Mouse (Mus musculus) forebrain, embryonic 12.5 days (tissue): Measurements from ENCODE around the gene Smim20. TPM values are rescaled to one million over a fixed set of nuclear protein-coding genes. Genes with fewer than 3 reads are reported as not detected.

Experiments
- ATAC-seq: fragments of 200-750 bp; cut with Nextera tagmentation; 2 replicates; pipeline ENCODE4 v1.8.0; 2017; ENCODE audit warnings: moderate TSS enrichment; ENCODE audit not compliant: low FRiP score
- H3K27ac ChIP-seq: fragments of 300-500 bp; sonication (generic); 2 replicates; pipeline ENCODE4 v1.5.1; 2016; ENCODE audit warnings: mild to moderate bottlenecking
- H3K27me3 ChIP-seq: fragments of 300-500 bp; sonication (generic); 2 replicates; pipeline ENCODE4 v1.6.1; 2016; ENCODE audit warnings: mild to moderate bottlenecking
- H3K36me3 ChIP-seq: fragments of 300-500 bp; sonication (generic); replicated peaks from 2 replicates; pipeline ENCODE4 v1.6.1; 2016; ENCODE audit warnings: mild to moderate bottlenecking
- H3K4me1 ChIP-seq: fragments of 300-500 bp; sonication (generic); 2 replicates; pipeline ENCODE4 v1.6.1; 2016
- H3K4me2 ChIP-seq: fragments of 300-500 bp; sonication (generic); 2 replicates; pipeline ENCODE4 v1.6.1; 2016; ENCODE audit warnings: mild to moderate bottlenecking, moderate library complexity
- H3K4me3 ChIP-seq: fragments of 300-500 bp; sonication (generic); replicated peaks from 2 replicates; pipeline ENCODE4 v1.5.1; 2016; ENCODE audit warnings: mild to moderate bottlenecking
- H3K9ac ChIP-seq: fragments of 300-500 bp; sonication (generic); 2 replicates; pipeline ENCODE4 v1.6.1; 2016; ENCODE audit warnings: mild to moderate bottlenecking
- H3K9me3 ChIP-seq: fragments of 300-500 bp; sonication (generic); 2 replicates; pipeline ENCODE4 v1.6.1; 2016
- WGBS: fragments of 180-500 bp; shearing (Covaris S2); methylation state at CpG from one replicate; pipeline ENCODE4 v1.1.7; 2016; 5-methylcytosine and 5-hydroxymethylcytosine counted together
- polyA plus RNA-seq: library from polyadenylated mRNA; unstranded; fragments of >200 nt; fragmentation: Nextera tagmentation; extraction: Ambion mirVana; gene quantifications from 2 replicates; pipeline ENCODE4 v1.2.1, GENCODE M21; 2016

The Smim20 gene
- polyA plus RNA-seq, 1 experiment from 2014 or later = 59.1 TPM

DNA sequence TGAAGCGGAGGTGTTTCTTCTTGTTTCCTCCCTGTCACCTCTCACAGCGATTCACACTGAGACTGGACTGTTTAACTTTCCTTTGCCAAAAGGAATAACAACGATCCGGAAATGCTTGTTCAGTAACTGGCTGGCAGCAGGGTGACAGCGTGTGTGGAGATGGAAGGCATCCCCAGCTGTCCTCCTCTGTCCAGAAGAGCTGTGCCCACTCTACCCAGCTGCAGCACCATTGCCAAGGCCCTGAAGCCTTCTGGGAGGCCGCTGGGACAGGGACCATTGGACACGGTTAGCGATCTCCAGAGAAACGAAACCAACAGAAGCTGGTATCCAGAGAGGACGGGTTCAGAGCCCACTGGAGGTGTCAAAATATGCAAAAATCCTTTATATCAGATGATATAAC is 22.9 kb upstream of the Smim20 start:
- Histone ChIP-seq H3K9ac (no peak overlapping the region), H3K36me3 (no peaks in the 10 kb centered on the region), H3K9me3 (no peaks in the 10 kb centered on the region), H3K4me2 (no peak overlapping the region), H3K4me3 (no peak overlapping the region), H3K27me3 (no peaks in the 10 kb centered on the region), H3K27ac (no peak overlapping the region), H3K4me1 (peaks cover 26% of the 10 kb centered on the region)
- 83% methylated on average over 10 of the region's 10 CpGs for WGBS
- no peak for ATAC-seq

DNA sequence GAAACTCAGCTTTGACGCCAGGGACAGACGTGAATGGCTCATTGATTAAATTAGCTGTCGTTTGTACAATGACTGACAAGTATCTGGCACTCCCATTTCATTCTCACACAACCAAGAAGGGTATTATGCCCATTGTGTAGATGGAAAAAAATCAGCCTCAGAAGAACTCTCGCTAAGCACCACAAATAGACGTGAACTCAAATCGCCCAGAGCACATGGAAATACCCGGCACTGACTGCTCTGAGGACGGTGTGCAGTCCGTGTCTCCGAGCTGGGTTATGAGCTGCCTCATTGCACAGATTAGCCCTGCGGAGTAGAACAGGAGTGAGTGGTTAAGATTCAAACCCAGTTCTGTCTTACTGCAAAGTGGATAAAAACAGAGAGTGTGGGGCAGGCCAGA is 18.4 kb upstream of the Smim20 start:
- 0 out of 2 replicates have a peak, but pooled peaks cover 9% of the 10 kb centered on the region for H3K27me3 ChIP-seq
- peak; percentile 49; the same call in 1 of the 2 replicates for ATAC-seq

DNA sequence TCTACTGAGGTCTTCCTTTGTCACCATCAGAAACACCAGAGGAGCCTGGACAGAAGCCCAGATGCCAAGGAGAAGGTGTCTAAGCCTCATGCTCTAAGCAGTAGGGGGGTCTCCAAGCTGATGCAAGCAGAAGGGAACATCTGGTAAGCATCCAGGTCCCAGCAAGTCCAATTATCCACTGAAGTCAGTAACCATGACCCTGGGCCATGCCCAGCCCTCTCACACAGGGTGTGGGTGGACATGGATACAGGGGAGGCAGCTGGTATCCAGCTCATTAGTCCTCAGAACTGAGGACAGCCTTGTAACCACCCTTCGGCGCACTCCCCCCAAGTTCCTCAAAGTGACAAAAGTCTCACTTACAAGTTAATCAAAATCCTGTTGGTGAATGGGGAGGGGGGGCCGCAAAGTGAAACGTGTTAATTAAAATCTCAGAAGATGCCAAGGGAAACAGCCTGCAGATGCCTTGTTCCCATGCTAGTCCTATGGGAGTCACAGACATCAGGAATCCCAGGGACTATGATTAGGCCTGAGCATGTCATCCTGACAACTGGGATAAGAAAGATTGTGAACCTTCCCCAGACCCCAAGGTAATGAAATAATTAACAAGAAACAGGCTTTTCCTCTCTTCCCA is 17.3 kb upstream of the Smim20 start:
- Histone ChIP-seq H3K27ac (peak overlapping the region; percentile 42; the same call in 1 of the 2 replicates), H3K4me1 (peaks cover 26% of the 10 kb centered on the region), H3K9ac (no peak overlapping the region), H3K9me3 (no peaks in the 10 kb centered on the region), H3K27me3 (peaks cover 13% of the 10 kb centered on the region; the same call in 1 of the 2 replicates), H3K36me3 (no peaks in the 10 kb centered on the region), H3K4me3 (no peak overlapping the region), H3K4me2 (no peak overlapping the region)
- peak; percentile 63; the same call in 1 of the 2 replicates for ATAC-seq
- 69% methylated on average over 4 of the region's 4 CpGs for WGBS

More for the DNA sequence above, 18.4 kb upstream of the Smim20 start:
- no peaks in the 10 kb centered on the region for H3K9me3 ChIP-seq
- H3K4me1 ChIP-seq = peaks cover 26% of the 10 kb centered on the region
- no peak overlapping the region for H3K9ac ChIP-seq
- no peak overlapping the region for H3K4me2 ChIP-seq
- H3K27ac ChIP-seq = 0 out of 2 replicates have a peak overlapping the region, but pooled peaks have one; percentile 36
- H3K4me3 ChIP-seq = no peak overlapping the region
- 16% methylated on average over 11 of the region's 11 CpGs for WGBS
- H3K36me3 ChIP-seq = no peaks in the 10 kb centered on the region

- no peak for ATAC-seq
- peaks cover 37% of the 10 kb centered on the region for H3K27me3 ChIP-seq
- WGBS = 95% methylated on average over 5 of the region's 5 CpGs
Observed at GRCm38 (mm10) chr5:53254154-53254553, 12.7 kb upstream of the Smim20 start.

DNA sequence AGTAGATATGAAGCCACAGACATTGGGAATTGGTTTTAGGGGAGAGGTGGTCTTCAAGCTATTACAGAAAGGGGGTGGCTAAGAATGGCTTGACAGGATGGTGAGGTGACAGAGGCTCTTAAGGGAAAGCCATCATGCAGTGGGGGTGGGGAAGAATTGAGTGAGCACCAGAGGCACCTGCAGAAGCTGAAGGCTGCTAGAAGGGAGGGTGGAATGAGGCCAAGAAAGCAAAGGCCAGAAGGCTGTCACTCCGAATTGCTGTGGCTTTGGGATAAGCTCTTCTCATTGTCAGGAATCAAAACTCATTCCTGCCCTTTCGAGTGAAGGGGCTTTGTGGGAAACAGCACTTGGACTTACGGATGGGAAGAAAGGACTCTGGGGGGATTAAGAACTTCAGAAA is 12.1 kb upstream of the Smim20 start:
- no peaks in the 10 kb centered on the region for H3K9me3 ChIP-seq
- no peak overlapping the region for H3K4me3 ChIP-seq
- H3K27me3 ChIP-seq = peaks cover 43% of the 10 kb centered on the region
- H3K36me3 ChIP-seq = no peaks in the 10 kb centered on the region
- no peak overlapping the region for H3K4me2 ChIP-seq
- WGBS = 17% methylated on average over 3 of the region's 3 CpGs
- ATAC-seq = no peak
- peaks cover 25% of the 10 kb centered on the region for H3K4me1 ChIP-seq
- H3K27ac ChIP-seq = no peak overlapping the region
- H3K9ac ChIP-seq = no peak overlapping the region

More at GRCm38 (mm10) chr5:53254154-53254553, 12.7 kb upstream of the Smim20 start:
- no peaks in the 10 kb centered on the region for H3K9me3 ChIP-seq
- peaks cover 31% of the 10 kb centered on the region for H3K4me1 ChIP-seq
- H3K9ac ChIP-seq = no peak overlapping the region
- no peaks in the 10 kb centered on the region for H3K36me3 ChIP-seq
- H3K27ac ChIP-seq = no peak overlapping the region
- H3K4me2 ChIP-seq = no peak overlapping the region
- no peak overlapping the region for H3K4me3 ChIP-seq

GRCm38 (mm10) chr5:53258038-53258786 is 8.7 kb upstream of the Smim20 start:
- Histone ChIP-seq H3K4me2 (peak overlapping the region; percentile 63), H3K9ac (peak overlapping the region; percentile 57), H3K4me1 (peaks cover 20% of the 10 kb centered on the region), H3K36me3 (no peaks in the 10 kb centered on the region), H3K27me3 (peaks cover 39% of the 10 kb centered on the region), H3K9me3 (no peaks in the 10 kb centered on the region), H3K4me3 (peak overlapping the region; percentile 34), H3K27ac (no peak overlapping the region)
- 2% methylated on average over 29 of the region's 29 CpGs for WGBS
- ATAC-seq = peak; percentile 74

DNA sequence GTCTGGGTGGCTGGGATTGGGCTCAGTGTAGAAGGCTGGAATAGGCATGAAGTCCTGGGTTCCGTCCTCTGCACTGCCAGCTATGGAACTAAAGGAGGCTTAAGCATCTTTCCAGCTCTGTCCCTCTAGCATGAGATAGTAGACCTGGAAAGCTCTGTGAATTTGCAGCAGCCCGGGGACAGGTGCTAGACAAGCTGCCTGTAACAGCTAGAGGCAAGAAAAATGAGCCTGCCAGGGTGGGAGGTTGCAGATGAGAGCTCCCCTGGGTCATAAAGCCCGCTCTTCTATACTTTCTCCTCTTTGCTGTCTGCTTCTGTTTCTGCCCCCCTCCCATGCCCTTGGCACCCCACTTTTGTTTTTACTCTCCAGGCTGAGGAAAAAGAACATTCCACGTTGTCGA is 7.0 kb upstream of the Smim20 start:
- H3K4me1 ChIP-seq = peaks cover 20% of the 10 kb centered on the region
- no peak overlapping the region for H3K4me3 ChIP-seq
- no peak overlapping the region for H3K9ac ChIP-seq
- no peaks in the 10 kb centered on the region for H3K9me3 ChIP-seq
- no peak overlapping the region for H3K27ac ChIP-seq
- no peak for ATAC-seq
- H3K27me3 ChIP-seq = peaks cover 36% of the 10 kb centered on the region
- H3K36me3 ChIP-seq = no peaks in the 10 kb centered on the region
- 65% methylated on average over 5 of the region's 5 CpGs for WGBS
- H3K4me2 ChIP-seq = no peak overlapping the region

DNA sequence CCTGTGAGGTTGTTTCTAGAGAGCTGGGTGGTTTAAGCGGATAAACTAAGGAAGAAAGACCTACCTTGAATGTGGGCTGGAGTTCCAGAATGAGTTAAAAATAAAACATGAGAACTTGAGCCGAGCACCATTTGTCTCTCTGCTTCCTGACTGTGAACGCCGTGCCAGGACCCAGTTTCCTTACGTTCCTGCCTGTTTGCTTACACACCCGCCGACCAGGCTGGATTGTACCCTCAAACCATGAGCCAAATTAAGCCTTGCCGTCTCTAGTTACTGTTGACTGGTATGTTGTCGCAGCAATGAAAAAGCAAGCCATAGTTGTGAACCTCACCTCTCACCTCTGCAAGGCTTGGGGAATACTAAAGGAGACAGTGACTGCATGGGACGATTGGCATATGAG is 4.9 kb upstream of the Smim20 start:
- ATAC-seq = no peak
- 93% methylated on average over 10 of the region's 10 CpGs for WGBS

DNA sequence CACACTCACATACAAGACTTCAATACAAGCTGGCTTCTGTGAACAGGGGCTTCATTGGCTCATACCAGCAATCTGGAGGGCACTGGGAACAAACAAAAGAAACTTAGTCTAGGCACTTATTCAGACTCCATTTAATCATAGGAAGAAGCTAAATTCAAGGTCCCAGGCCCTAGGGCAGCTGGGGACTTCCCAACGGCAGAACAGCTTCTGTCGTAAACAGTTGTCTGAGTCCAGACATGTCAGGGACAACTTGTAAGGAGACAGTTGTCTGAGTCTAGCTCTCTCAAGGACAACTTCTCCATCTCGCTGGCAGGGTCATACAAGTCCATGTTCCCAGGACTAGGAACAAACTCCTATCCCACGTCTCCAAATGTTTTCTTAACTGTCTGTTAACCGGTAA is 2.8 kb upstream of the Smim20 start:
- WGBS = 90% methylated on average over 5 of the region's 5 CpGs

More for the DNA sequence above, 4.9 kb upstream of the Smim20 start:
- Histone ChIP-seq H3K4me1 (peaks cover 13% of the 10 kb centered on the region), H3K36me3 (no peaks in the 10 kb centered on the region), H3K27me3 (peaks cover 25% of the 10 kb centered on the region), H3K27ac (no peak overlapping the region), H3K9me3 (no peaks in the 10 kb centered on the region), H3K4me2 (no peak overlapping the region), H3K9ac (no peak overlapping the region), H3K4me3 (no peak overlapping the region)

DNA sequence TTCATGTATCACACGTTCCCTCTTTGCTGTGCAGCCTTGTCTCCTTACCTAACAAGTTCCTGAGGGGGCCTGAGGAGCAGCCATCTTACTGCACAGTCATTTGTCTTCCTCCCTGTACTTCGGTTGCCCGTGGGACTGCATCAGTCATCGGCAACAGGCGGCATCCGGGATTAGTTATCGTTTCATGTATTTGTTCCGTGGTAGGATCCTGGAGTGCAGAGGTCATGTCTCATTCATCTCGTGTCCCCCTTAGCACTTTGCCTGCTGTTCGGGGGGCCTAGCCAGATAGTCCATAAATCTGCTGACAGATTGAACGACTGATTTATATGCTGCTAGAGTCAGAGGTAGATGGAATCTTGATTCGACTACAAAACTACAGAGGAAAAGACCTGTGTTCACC is 1.1 kb upstream of the Smim20 start:
- Histone ChIP-seq H3K36me3 (no peaks in the 10 kb centered on the region), H3K4me2 (no peak overlapping the region), H3K9me3 (no peaks in the 10 kb centered on the region), H3K4me3 (no peak overlapping the region), H3K27me3 (no peaks in the 10 kb centered on the region), H3K27ac (no peak overlapping the region), H3K4me1 (peaks cover 14% of the 10 kb centered on the region), H3K9ac (no peak overlapping the region)
- 91% methylated on average over 12 of the region's 12 CpGs for WGBS
- ATAC-seq = no peak

More for the DNA sequence above, 2.8 kb upstream of the Smim20 start:
- Histone ChIP-seq H3K27me3 (peaks cover 12% of the 10 kb centered on the region; the same call in 1 of the 2 replicates), H3K9me3 (no peaks in the 10 kb centered on the region), H3K36me3 (no peaks in the 10 kb centered on the region), H3K4me1 (peaks cover 14% of the 10 kb centered on the region), H3K4me2 (no peak overlapping the region), H3K4me3 (no peak overlapping the region), H3K27ac (no peak overlapping the region), H3K9ac (no peak overlapping the region)
- no peak for ATAC-seq

DNA sequence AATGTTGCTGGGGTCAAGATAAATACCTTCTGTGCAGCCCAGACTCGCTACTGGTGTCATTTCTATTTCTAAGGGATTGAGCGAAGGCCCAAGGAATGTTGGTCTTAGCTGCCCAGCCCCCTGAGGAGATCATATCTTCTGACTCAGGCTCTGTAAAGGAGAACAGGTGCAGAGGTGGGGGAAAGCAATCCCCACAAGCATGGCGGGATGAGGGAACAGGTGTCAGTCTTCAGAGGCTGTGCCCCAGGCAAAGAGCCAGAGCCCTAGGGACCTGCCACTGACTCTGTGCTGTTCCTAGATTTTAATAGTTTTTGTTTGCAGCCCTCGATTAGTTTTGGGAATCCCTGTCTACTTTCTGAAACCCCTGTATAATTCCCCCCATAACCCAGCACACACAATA is 702 bp upstream of the Smim20 start:
- no peak overlapping the region for H3K4me2 ChIP-seq
- no peak overlapping the region for H3K27ac ChIP-seq
- H3K36me3 ChIP-seq = no peaks in the 10 kb centered on the region
- peaks cover 14% of the 10 kb centered on the region for H3K4me1 ChIP-seq
- H3K4me3 ChIP-seq = no peak overlapping the region
- H3K9ac ChIP-seq = no peak overlapping the region
- no peaks in the 10 kb centered on the region for H3K9me3 ChIP-seq
- WGBS = 93% methylated on average over 4 of the region's 4 CpGs
- no peaks in the 10 kb centered on the region for H3K27me3 ChIP-seq
- no peak for ATAC-seq

GRCm38 (mm10) chr5:53268095-53268692 is 1.3 kb downstream of the Smim20 start:
- H3K4me3 ChIP-seq = no peak overlapping the region
- no peak overlapping the region; the same call in 1 of the 2 replicates for H3K4me2 ChIP-seq

More at GRCm38 (mm10) chr5:53268095-53268692, 1.3 kb downstream of the Smim20 start:
- Histone ChIP-seq H3K36me3 (no peaks in the 10 kb centered on the region; the same call in 1 of the 2 replicates), H3K4me1 (peaks cover 16% of the 10 kb centered on the region), H3K9ac (no peak overlapping the region), H3K9me3 (no peaks in the 10 kb centered on the region), H3K27me3 (no peaks in the 10 kb centered on the region; the same call in 1 of the 2 replicates), H3K27ac (no peak overlapping the region)
- 82% methylated on average over 6 of the region's 6 CpGs for WGBS
- no peak for ATAC-seq
